Mouse (Mus musculus) intestine, embryonic 16.5 days (tissue): ENCODE results near the gene Cdk5r2. TPM values are rescaled to one million over a fixed set of nuclear protein-coding genes. Genes with fewer than 3 reads are reported as not detected.
"Not testable (repeated sequence)": the region's sequence is repeated elsewhere in the genome, so short reads cannot be mapped to it uniquely, and the experiment has no call there.

Experiments
- ATAC-seq: fragments of 200-750 bp; cut with Nextera tagmentation; 2 replicates; pipeline ENCODE4 v1.8.0; 2017; ENCODE audit warnings: moderate TSS enrichment, moderate library complexity
- H3K27ac ChIP-seq: fragments of 300-500 bp; sonication (generic); 2 replicates; pipeline ENCODE4 v1.5.1; 2014; ENCODE audit warnings: mild to moderate bottlenecking, low read length
- H3K27me3 ChIP-seq: fragments of 300-500 bp; sonication (generic); replicated peaks from 2 replicates; pipeline ENCODE4 v1.6.1; 2014; ENCODE audit warnings: low read length, control low read depth, mixed read lengths; ENCODE audit not compliant: control insufficient read depth, insufficient read depth
- H3K36me3 ChIP-seq: fragments of 300-500 bp; sonication (generic); 2 replicates; pipeline ENCODE4 v1.6.1; 2014; ENCODE audit warnings: low read length, control low read depth; ENCODE audit not compliant: control insufficient read depth, insufficient read depth
- H3K4me1 ChIP-seq: fragments of 300-500 bp; sonication (generic); 2 replicates; pipeline ENCODE4 v1.6.1; 2014; ENCODE audit warnings: low read length, control low read depth, mixed read lengths; ENCODE audit not compliant: control insufficient read depth, insufficient read depth
- H3K4me2 ChIP-seq: fragments of 300-500 bp; sonication (generic); 2 replicates; pipeline ENCODE4 v1.6.1; 2014; ENCODE audit warnings: low read depth, low read length, control low read depth
- H3K4me3 ChIP-seq: fragments of 300-500 bp; sonication (generic); 2 replicates; pipeline ENCODE4 v1.5.1; 2014; ENCODE audit warnings: mild to moderate bottlenecking, low read length
- H3K9ac ChIP-seq: fragments of 300-500 bp; sonication (generic); 2 replicates; pipeline ENCODE4 v1.6.1; 2014; ENCODE audit warnings: low read depth, low read length
- H3K9me3 ChIP-seq: fragments of 300-500 bp; sonication (generic); 2 replicates; pipeline ENCODE4 v1.6.1; 2016; ENCODE audit warnings: low read length, control low read depth; ENCODE audit not compliant: control insufficient read depth
- WGBS: fragments of 180-500 bp; shearing (Covaris S2); extraction: QIAGEN DNeasy Blood & Tissue Kit; methylation state at CpG from one replicate; pipeline ENCODE4 v1.1.7; 2014; 5-methylcytosine and 5-hydroxymethylcytosine counted together
- polyA plus RNA-seq: library from polyadenylated mRNA; unstranded; fragments of >200 nt; fragmentation: Nextera tagmentation; extraction: Ambion mirVana; gene quantifications from 2 replicates; pipeline ENCODE4 v1.2.1, GENCODE M21; 2015

The Cdk5r2 gene
- polyA plus RNA-seq, 1 experiment from 2014 or later, result 0.07 TPM

- H3K27me3 ChIP-seq, H3K36me3 ChIP-seq, H3K4me2 ChIP-seq, H3K4me3 ChIP-seq, H3K27ac ChIP-seq, H3K9ac ChIP-seq, ATAC-seq, H3K9me3 ChIP-seq, H3K4me1 ChIP-seq: not testable (repeated sequence)
- 89% methylated on average over 6 of the region's 6 CpGs for WGBS
Observed at GRCm38 (mm10) chr1:74815965-74816364, 38.8 kb upstream of the Cdk5r2 start.

- H3K9me3 ChIP-seq, result no peaks in the 10 kb centered on the region
- H3K4me3 ChIP-seq, result peak overlapping the region; percentile 79
- H3K4me1 ChIP-seq, result no peaks in the 10 kb centered on the region
- 5% methylated on average over 38 of the region's 38 CpGs for WGBS
- peak overlapping the region; percentile 93 for H3K9ac ChIP-seq
- peak overlapping the region; percentile 93 for H3K27ac ChIP-seq
- H3K4me2 ChIP-seq, result peak overlapping the region; percentile 59
- no peaks in the 10 kb centered on the region for H3K27me3 ChIP-seq
- no peaks in the 10 kb centered on the region for H3K36me3 ChIP-seq
- peak; percentile 95 for ATAC-seq
Observed at GRCm38 (mm10) chr1:74816612-74817199, 38.0 kb upstream of the Cdk5r2 start.

GRCm38 (mm10) chr1:74817219-74817618 is 37.5 kb upstream of the Cdk5r2 start:
- Histone ChIP-seq H3K4me3 (peak overlapping the region; percentile 79), H3K9ac (peak overlapping the region; percentile 93), H3K27ac (peak overlapping the region; percentile 93), H3K9me3 (no peaks in the 10 kb centered on the region), H3K4me2 (peak overlapping the region; percentile 59), H3K4me1 (no peaks in the 10 kb centered on the region), H3K36me3 (no peaks in the 10 kb centered on the region), H3K27me3 (no peaks in the 10 kb centered on the region)
- WGBS, result 12% methylated on average over 14 of the region's 14 CpGs
- ATAC-seq, result peak; percentile 47

- Histone ChIP-seq H3K27ac (no peak overlapping the region), H3K4me2 (no peak overlapping the region), H3K9me3 (no peaks in the 10 kb centered on the region), H3K9ac (no peak overlapping the region), H3K36me3 (no peaks in the 10 kb centered on the region), H3K27me3 (no peaks in the 10 kb centered on the region), H3K4me1 (no peaks in the 10 kb centered on the region), H3K4me3 (no peak overlapping the region)
- 97% methylated on average over 1 of the region's 1 CpGs for WGBS
- no peak for ATAC-seq
Observed at GRCm38 (mm10) chr1:74818509-74818908, 36.2 kb upstream of the Cdk5r2 start.

- H3K9ac ChIP-seq, H3K27ac ChIP-seq, H3K4me3 ChIP-seq, ATAC-seq, H3K9me3 ChIP-seq, H3K4me1 ChIP-seq, H3K36me3 ChIP-seq, H3K27me3 ChIP-seq, H3K4me2 ChIP-seq: not testable (repeated sequence)
- 92% methylated on average over 4 of the region's 4 CpGs for WGBS
Observed at GRCm38 (mm10) chr1:74823598-74823997, 31.1 kb upstream of the Cdk5r2 start.

GRCm38 (mm10) chr1:74824518-74825302 is 30.0 kb upstream of the Cdk5r2 start:
- Histone ChIP-seq H3K9ac (no peak overlapping the region), H3K27me3 (no peaks in the 10 kb centered on the region), H3K27ac (no peak overlapping the region), H3K4me1 (no peaks in the 10 kb centered on the region), H3K4me2 (no peak overlapping the region), H3K36me3 (no peaks in the 10 kb centered on the region), H3K4me3 (no peak overlapping the region), H3K9me3 (no peaks in the 10 kb centered on the region)
- ATAC-seq, result no peak
- WGBS, result 37% methylated on average over 14 of the region's 14 CpGs

- no peak overlapping the region for H3K9ac ChIP-seq
- no peak for ATAC-seq
- 84% methylated on average over 9 of the region's 9 CpGs for WGBS
Observed at GRCm38 (mm10) chr1:74830061-74830460, 24.7 kb upstream of the Cdk5r2 start.

GRCm38 (mm10) chr1:74833255-74833654 is 21.5 kb upstream of the Cdk5r2 start:
- H3K9ac ChIP-seq, result no peak overlapping the region
- no peak overlapping the region for H3K4me2 ChIP-seq
- no peaks in the 10 kb centered on the region for H3K27me3 ChIP-seq
- 77% methylated on average over 3 of the region's 3 CpGs for WGBS
- H3K27ac ChIP-seq, result no peak overlapping the region
- no peaks in the 10 kb centered on the region for H3K9me3 ChIP-seq
- H3K4me3 ChIP-seq, result no peak overlapping the region
- no peaks in the 10 kb centered on the region for H3K4me1 ChIP-seq
- no peaks in the 10 kb centered on the region for H3K36me3 ChIP-seq
- ATAC-seq, result no peak

More at GRCm38 (mm10) chr1:74830061-74830460, 24.7 kb upstream of the Cdk5r2 start:
- H3K4me3 ChIP-seq, result no peak overlapping the region
- no peaks in the 10 kb centered on the region for H3K36me3 ChIP-seq
- H3K4me1 ChIP-seq, result no peaks in the 10 kb centered on the region
- no peaks in the 10 kb centered on the region for H3K9me3 ChIP-seq
- H3K4me2 ChIP-seq, result no peak overlapping the region
- no peaks in the 10 kb centered on the region for H3K27me3 ChIP-seq
- no peak overlapping the region for H3K27ac ChIP-seq

- Histone ChIP-seq H3K4me1 (no peaks in the 10 kb centered on the region), H3K27ac (no peak overlapping the region), H3K4me3 (no peak overlapping the region), H3K27me3 (peaks cover 5% of the 10 kb centered on the region), H3K4me2 (no peak overlapping the region), H3K36me3 (no peaks in the 10 kb centered on the region), H3K9ac (no peak overlapping the region), H3K9me3 (no peaks in the 10 kb centered on the region)
- no peak for ATAC-seq
- WGBS, result 77% methylated on average over 5 of the region's 5 CpGs
Observed at GRCm38 (mm10) chr1:74843090-74843489, 11.6 kb upstream of the Cdk5r2 start.
